Mouse (Mus musculus) forebrain, postnatal 0 days (tissue): ENCODE measurements at regions not wholly inside any gene's neighbourhood (a gene's known extent, or its start where the extent isn't known, plus 50 kb on each side); places are given as distances from the start of the nearest gene placed in this dataset.

Experiments used
- ATAC-seq: fragments of 200-750 bp; cut with Nextera tagmentation; 2 replicates; pipeline ENCODE4 v1.8.0; 2017; ENCODE audit warnings: mild to moderate bottlenecking, moderate library complexity
- DNase-seq: peaks from one replicate; pipeline ENCODE4 v3.0.0-alpha.2; 2015
- H3K27ac ChIP-seq: fragments of 300-500 bp; sonication (generic); 2 replicates; pipeline ENCODE4 v1.5.1; 2014; ENCODE audit warnings: low read depth, mild to moderate bottlenecking, antibody characterized with exemption, low read length, moderate library complexity, mixed read lengths
- H3K27me3 ChIP-seq: fragments of 300-500 bp; sonication (generic); 2 replicates; pipeline ENCODE4 v1.6.1; 2014; ENCODE audit warnings: mild to moderate bottlenecking, low read length, mixed read lengths; ENCODE audit not compliant: insufficient read depth
- H3K36me3 ChIP-seq: fragments of 300-500 bp; sonication (generic); 2 replicates; pipeline ENCODE4 v1.6.1; 2014; ENCODE audit warnings: mild to moderate bottlenecking, moderate library complexity; ENCODE audit not compliant: insufficient read depth
- H3K4me1 ChIP-seq: fragments of 300-500 bp; sonication (generic); 2 replicates; pipeline ENCODE4 v1.6.1; 2014; ENCODE audit warnings: antibody characterized with exemption; ENCODE audit not compliant: insufficient read depth
- H3K4me2 ChIP-seq: fragments of 300-500 bp; sonication (generic); 2 replicates; pipeline ENCODE4 v1.6.1; 2014; ENCODE audit warnings: low read depth, mild to moderate bottlenecking, moderate library complexity
- H3K4me3 ChIP-seq: fragments of 300-500 bp; sonication (generic); 2 replicates; pipeline ENCODE4 v1.5.1; 2014; ENCODE audit warnings: low read depth, low read length, mixed read lengths
- H3K9ac ChIP-seq: fragments of 300-500 bp; sonication (generic); 2 replicates; pipeline ENCODE4 v1.6.1; 2014; ENCODE audit warnings: mild to moderate bottlenecking
- H3K9me3 ChIP-seq: fragments of 300-500 bp; sonication (generic); 2 replicates; pipeline ENCODE4 v1.6.1; 2016; ENCODE audit warnings: low read length
- CTCF ChIP-seq: sonication (generic); IDR thresholded peaks from 2 replicates; pipeline ENCODE4 v1.5.1; 2016; ENCODE audit warnings: antibody characterized with exemption, control low read depth, low read depth
- WGBS: fragments of 180-500 bp; shearing (Covaris S2); extraction: QIAGEN DNeasy Blood & Tissue Kit; methylation state at CpG from one replicate; pipeline ENCODE4 v1.1.7; 2014; 5-methylcytosine and 5-hydroxymethylcytosine counted together

DNA sequence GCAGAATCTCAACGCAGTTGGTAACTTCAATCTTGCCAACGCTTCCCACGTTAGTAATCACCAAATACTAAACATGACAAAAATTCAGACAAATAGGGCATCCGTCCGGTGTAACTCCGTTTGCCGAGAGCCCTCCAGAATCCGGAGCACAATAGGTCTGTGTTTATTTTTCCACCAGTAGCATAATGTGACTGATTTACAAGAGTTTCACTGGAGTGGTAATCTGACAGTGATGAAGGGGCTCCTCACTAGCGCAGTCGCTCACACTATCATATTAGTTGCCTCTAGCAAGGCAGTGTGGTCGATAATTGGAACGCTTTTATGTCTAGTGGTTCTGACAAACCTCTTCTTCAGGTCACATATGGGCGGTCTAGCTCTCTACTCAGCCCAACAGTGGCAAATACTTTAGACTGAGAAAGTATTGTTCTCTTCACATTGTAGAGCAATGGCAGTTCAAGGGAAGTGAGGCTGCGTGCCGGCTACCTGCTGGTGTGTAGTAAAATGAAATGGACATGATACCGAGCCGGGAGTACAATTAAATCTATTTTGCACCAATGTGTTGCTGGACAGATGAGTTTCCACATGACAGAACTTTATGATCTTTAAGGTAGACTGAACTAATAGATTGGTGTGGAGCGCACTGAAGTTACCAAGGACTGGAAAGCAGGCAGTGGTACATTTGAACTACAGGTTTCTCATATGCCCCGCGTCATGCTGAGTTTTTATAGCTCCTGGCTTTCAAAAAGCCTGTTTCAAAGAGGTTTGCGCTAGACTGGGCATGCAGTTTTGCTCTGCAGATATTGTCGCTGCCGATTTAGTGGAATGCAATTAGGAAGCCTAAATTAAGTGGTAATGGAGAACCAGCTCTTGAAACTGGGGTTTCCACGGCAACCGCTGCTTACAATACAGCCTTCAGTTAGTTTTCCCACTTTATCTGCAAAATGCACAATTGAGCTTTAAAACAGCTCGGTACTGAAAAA lies 155.7 kb upstream of the Pou3f3 start:
- 5% methylated on average over 26 of the region's 26 CpGs for WGBS
- Histone ChIP-seq H3K4me1 (peaks cover 15% of the 10 kb centered on the region; the same call in 1 of the 2 replicates), H3K36me3 (no peaks in the 10 kb centered on the region), H3K27ac (peak overlapping the region; percentile 66), H3K27me3 (no peaks in the 10 kb centered on the region), H3K9ac (peak overlapping the region; percentile 54), H3K4me3 (peak overlapping the region; percentile 28), H3K4me2 (peak overlapping the region; percentile 51), H3K9me3 (no peaks in the 10 kb centered on the region)
- DNase-seq (peak; percentile 83), ATAC-seq (peak; percentile 72)
- no peak for TF ChIP-seq CTCF

- H3K4me2 ChIP-seq = no peak overlapping the region
- no peak for DNase-seq
- H3K27me3 ChIP-seq = no peaks in the 10 kb centered on the region
- H3K27ac ChIP-seq = no peak overlapping the region
- ATAC-seq = no peak
- peaks cover 15% of the 10 kb centered on the region; the same call in 1 of the 2 replicates for H3K4me1 ChIP-seq
- H3K36me3 ChIP-seq = no peaks in the 10 kb centered on the region
- H3K4me3 ChIP-seq = no peak overlapping the region
- TF ChIP-seq CTCF = no peak
- 79% methylated on average over 4 of the region's 4 CpGs for WGBS
- no peaks in the 10 kb centered on the region for H3K9me3 ChIP-seq
- no peak overlapping the region for H3K9ac ChIP-seq
Observed at GRCm38 (mm10) chr1:42541991-42542390, 153.6 kb upstream of the Pou3f3 start.

DNA sequence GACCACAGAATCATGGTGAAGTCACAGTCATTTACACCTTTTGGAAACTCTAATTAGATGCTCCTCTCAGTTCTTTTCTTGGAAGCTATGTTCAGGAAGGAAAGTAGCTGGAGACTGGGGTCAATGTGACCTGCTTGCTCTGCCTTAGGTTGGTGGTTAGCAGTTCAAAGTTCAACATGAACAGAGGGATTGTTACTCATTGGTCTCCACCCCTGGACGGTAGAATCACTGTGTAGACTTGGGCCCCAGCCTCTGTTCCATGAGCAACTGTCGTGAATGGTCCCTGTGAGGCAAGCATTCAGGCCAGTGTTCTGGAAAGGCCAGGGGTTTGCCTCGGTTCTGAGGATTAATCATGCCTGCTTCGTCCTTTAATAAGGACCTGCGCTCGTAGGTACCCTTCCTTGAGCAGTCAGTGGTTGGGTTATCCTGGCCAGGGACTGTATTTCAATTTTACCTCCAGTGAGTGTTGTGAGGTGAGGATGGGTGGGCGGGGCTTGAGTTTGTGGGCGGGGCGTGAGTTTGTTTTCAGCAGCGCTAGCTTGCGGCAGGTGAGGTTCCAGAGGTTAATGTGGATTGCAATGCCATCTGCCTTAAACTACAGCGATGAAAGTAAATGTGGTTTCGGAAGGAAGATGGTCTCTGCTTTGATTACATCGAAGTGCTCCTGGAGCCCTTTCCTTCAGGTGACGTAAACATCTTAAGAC lies 152.6 kb upstream of the Pou3f3 start:
- WGBS = 35% methylated on average over 15 of the region's 15 CpGs
- Histone ChIP-seq H3K4me2 (peak overlapping the region; percentile 2; the same call in 1 of the 2 replicates), H3K27me3 (no peaks in the 10 kb centered on the region), H3K9ac (no peak overlapping the region; the same call in 1 of the 2 replicates), H3K27ac (no peak overlapping the region), H3K9me3 (no peaks in the 10 kb centered on the region), H3K4me3 (no peak overlapping the region), H3K4me1 (peaks cover 15% of the 10 kb centered on the region; the same call in 1 of the 2 replicates), H3K36me3 (no peaks in the 10 kb centered on the region)
- DNase-seq = no peak
- TF ChIP-seq CTCF = no peak
- ATAC-seq = no peak

DNA sequence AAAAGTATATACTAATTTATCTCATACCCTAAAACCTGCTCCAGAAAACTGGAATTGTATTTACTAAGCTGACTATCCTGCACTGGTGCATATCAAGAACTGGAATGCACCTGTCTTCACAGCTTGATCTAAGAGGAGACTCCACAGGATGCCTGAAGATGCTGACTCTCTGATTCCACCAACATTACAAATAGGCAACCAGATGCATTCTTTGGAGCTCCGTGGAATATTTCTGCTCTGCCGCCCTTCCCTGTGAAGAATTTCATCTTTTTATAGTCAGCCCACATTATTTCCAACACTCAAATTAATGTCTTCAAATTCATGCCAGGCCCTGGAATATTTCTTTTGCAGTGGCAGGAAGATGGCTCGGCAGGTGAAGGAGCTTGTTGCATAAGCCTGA lies 148.7 kb upstream of the Pou3f3 start:
- Histone ChIP-seq H3K27me3 (no peaks in the 10 kb centered on the region), H3K4me3 (no peak overlapping the region), H3K4me2 (no peak overlapping the region), H3K4me1 (peaks cover 3% of the 10 kb centered on the region; the same call in 1 of the 2 replicates), H3K36me3 (no peaks in the 10 kb centered on the region), H3K27ac (no peak overlapping the region), H3K9me3 (no peaks in the 10 kb centered on the region), H3K9ac (no peak overlapping the region)
- DNase-seq (no peak), ATAC-seq (no peak)
- 86% methylated on average over 3 of the region's 3 CpGs for WGBS
- no peak for TF ChIP-seq CTCF

GRCm38 (mm10) chr1:42557301-42557700 lies 138.3 kb upstream of the Pou3f3 start:
- no peak for TF ChIP-seq CTCF
- Histone ChIP-seq H3K9me3 (no peaks in the 10 kb centered on the region), H3K9ac (no peak overlapping the region), H3K4me3 (no peak overlapping the region), H3K4me1 (no peaks in the 10 kb centered on the region), H3K4me2 (no peak overlapping the region), H3K36me3 (no peaks in the 10 kb centered on the region), H3K27me3 (no peaks in the 10 kb centered on the region), H3K27ac (no peak overlapping the region)
- WGBS = 83% methylated on average over 2 of the region's 2 CpGs
- no peak for DNase-seq
- no peak for ATAC-seq

DNA sequence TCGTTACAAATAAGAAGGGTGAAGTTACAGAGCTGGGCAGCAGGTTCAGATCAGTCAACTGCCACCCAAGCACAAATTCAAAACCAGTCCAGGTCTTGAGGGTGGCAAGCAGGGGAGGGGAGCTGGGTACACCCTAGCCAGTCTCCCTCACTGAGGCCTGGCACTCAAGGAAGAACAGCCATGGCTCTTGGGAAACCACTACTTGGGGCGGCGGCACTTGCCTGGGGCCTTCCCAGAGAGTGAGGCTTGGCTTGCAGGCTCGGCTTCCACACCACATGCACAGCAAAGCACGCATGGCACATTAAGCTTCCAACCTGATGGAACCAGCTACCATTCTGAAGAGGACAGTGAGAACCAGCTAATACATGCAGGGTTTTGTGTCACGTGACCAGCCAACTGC lies 127.9 kb upstream of the Pou3f3 start:
- Histone ChIP-seq H3K4me1 (no peaks in the 10 kb centered on the region), H3K4me3 (no peak overlapping the region), H3K27ac (no peak overlapping the region), H3K4me2 (no peak overlapping the region), H3K9me3 (no peaks in the 10 kb centered on the region; the same call in 1 of the 2 replicates), H3K36me3 (no peaks in the 10 kb centered on the region), H3K27me3 (no peaks in the 10 kb centered on the region), H3K9ac (no peak overlapping the region)
- WGBS = 92% methylated on average over 6 of the region's 6 CpGs
- no peak for TF ChIP-seq CTCF
- ATAC-seq (no peak), DNase-seq (no peak)

DNA sequence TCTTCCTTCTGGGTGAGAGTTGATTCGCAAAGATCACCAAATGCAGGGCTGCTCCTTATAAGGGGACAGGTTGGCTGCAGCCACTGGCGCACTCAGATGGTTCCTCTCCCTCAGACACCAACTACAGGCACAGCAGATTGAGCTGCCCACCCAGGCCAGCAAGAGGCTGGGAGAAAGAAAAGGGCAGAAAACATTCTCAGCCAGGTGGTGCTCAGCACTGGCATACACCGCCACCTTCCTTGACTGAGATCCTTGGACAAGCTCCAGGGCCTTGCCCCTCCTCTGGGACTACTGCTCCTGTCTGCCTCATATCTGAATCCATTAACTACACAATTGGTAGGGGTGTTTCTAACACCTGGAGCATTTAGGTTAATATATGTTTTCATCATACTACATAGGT lies 110.4 kb upstream of the Pou3f3 start:
- H3K4me1 ChIP-seq = no peaks in the 10 kb centered on the region
- TF ChIP-seq CTCF = no peak
- H3K27me3 ChIP-seq = no peaks in the 10 kb centered on the region
- no peak overlapping the region for H3K9ac ChIP-seq
- ATAC-seq (no peak), DNase-seq (no peak)
- no peak overlapping the region for H3K4me3 ChIP-seq
- 90% methylated on average over 3 of the region's 3 CpGs for WGBS
- no peaks in the 10 kb centered on the region for H3K9me3 ChIP-seq
- H3K36me3 ChIP-seq = no peaks in the 10 kb centered on the region
- no peak overlapping the region for H3K27ac ChIP-seq
- no peak overlapping the region for H3K4me2 ChIP-seq
